Mouse (Mus musculus) MN1 (cell line): ENCODE data around the gene Lrrtm4.

Experiments
- DNase-seq: peaks from one replicate; pipeline ENCODE4 v3.0.0-alpha.2; 2016; ENCODE audit warnings: low spot score

Gene Lrrtm4

GRCm38 (mm10) chr6:80328391-80328790 lies 309.7 kb downstream of the Lrrtm4 start:
- no peak for DNase-seq

GRCm38 (mm10) chr6:80331751-80332150 lies 313.1 kb downstream of the Lrrtm4 start:
- DNase-seq, result no peak

- DNase-seq, result no peak
Measured at GRCm38 (mm10) chr6:80352307-80352706, 333.6 kb downstream of the Lrrtm4 start.

- DNase-seq, result no peak
Measured at GRCm38 (mm10) chr6:80357092-80357491, 338.4 kb downstream of the Lrrtm4 start.

GRCm38 (mm10) chr6:80363593-80363992 lies 344.9 kb downstream of the Lrrtm4 start:
- no peak for DNase-seq

GRCm38 (mm10) chr6:80366532-80366931 lies 347.9 kb downstream of the Lrrtm4 start:
- no peak for DNase-seq

- DNase-seq, result no peak
Measured at GRCm38 (mm10) chr6:80389571-80389970, 370.9 kb downstream of the Lrrtm4 start.

- no peak for DNase-seq
Measured at GRCm38 (mm10) chr6:80406757-80407156, 388.1 kb downstream of the Lrrtm4 start.

GRCm38 (mm10) chr6:80440135-80440534 lies 421.5 kb downstream of the Lrrtm4 start:
- DNase-seq, result no peak

GRCm38 (mm10) chr6:80470546-80470945 lies 451.9 kb downstream of the Lrrtm4 start:
- DNase-seq, result no peak

- peak; percentile 59 for DNase-seq
Measured at GRCm38 (mm10) chr6:80476153-80476552, 457.5 kb downstream of the Lrrtm4 start.

- no peak for DNase-seq
Measured at GRCm38 (mm10) chr6:80545017-80545416, 526.3 kb downstream of the Lrrtm4 start.

GRCm38 (mm10) chr6:80549907-80550306 lies 531.2 kb downstream of the Lrrtm4 start:
- DNase-seq, result no peak

GRCm38 (mm10) chr6:80553398-80553797 lies 534.7 kb downstream of the Lrrtm4 start:
- DNase-seq, result no peak

GRCm38 (mm10) chr6:80554991-80555390 lies 536.3 kb downstream of the Lrrtm4 start:
- DNase-seq, result no peak

- DNase-seq, result no peak
Measured at GRCm38 (mm10) chr6:80577227-80577626, 558.5 kb downstream of the Lrrtm4 start.

GRCm38 (mm10) chr6:80582225-80582624 lies 563.5 kb downstream of the Lrrtm4 start:
- DNase-seq, result no peak

GRCm38 (mm10) chr6:80589776-80590175 lies 571.1 kb downstream of the Lrrtm4 start:
- DNase-seq, result no peak

GRCm38 (mm10) chr6:80619508-80619907 lies 600.8 kb downstream of the Lrrtm4 start:
- no peak for DNase-seq

GRCm38 (mm10) chr6:80622676-80623334 lies 604.1 kb downstream of the Lrrtm4 start:
- no peak for DNase-seq

GRCm38 (mm10) chr6:80625509-80625908 lies 606.8 kb downstream of the Lrrtm4 start:
- DNase-seq, result no peak

GRCm38 (mm10) chr6:80662729-80663128 lies 644.1 kb downstream of the Lrrtm4 start:
- no peak for DNase-seq

GRCm38 (mm10) chr6:80664039-80664438 lies 645.4 kb downstream of the Lrrtm4 start:
- no peak for DNase-seq

- no peak for DNase-seq
Measured at GRCm38 (mm10) chr6:80704183-80704582, 685.5 kb downstream of the Lrrtm4 start.
